Mouse (Mus musculus) brain, embryonic 14.5 days (tissue): ENCODE measurements around the gene Npc2. TPM values are rescaled to one million over a fixed set of nuclear protein-coding genes. Genes with fewer than 3 reads are reported as not detected.

Source experiments
- DNase-seq: peaks from one replicate; pipeline ENCODE4 v3.0.0-alpha.2; 2011; ENCODE audit warnings: low read depth
- CTCF ChIP-seq: fragments of 200-500 bp; IDR thresholded peaks from 2 replicates; pipeline ENCODE4 v1.5.1; 2012; ENCODE audit warnings: inconsistent platforms, mild to moderate bottlenecking, moderate library complexity, borderline replicate concordance; ENCODE audit not compliant: insufficient read depth, insufficient read length; ENCODE audit errors: extremely low read depth
- POLR2A ChIP-seq: fragments of 200-500 bp; IDR thresholded peaks from 2 replicates; pipeline ENCODE4 v1.6.1; 2012; ENCODE audit warnings: mild to moderate bottlenecking, inconsistent platforms, borderline replicate concordance; ENCODE audit not compliant: poor library complexity, insufficient read depth, insufficient read length, severe bottlenecking; ENCODE audit errors: extremely low read depth
- polyA plus RNA-seq: library from polyadenylated mRNA; depleted of rRNA; stranded (reverse); fragments of >200 nt; gene quantifications from 2 replicates; pipeline ENCODE4 v1.2.3, GENCODE M21; 2012

Npc2 gene
- polyA plus RNA-seq, 1 experiment: 64.0 TPM

DNA sequence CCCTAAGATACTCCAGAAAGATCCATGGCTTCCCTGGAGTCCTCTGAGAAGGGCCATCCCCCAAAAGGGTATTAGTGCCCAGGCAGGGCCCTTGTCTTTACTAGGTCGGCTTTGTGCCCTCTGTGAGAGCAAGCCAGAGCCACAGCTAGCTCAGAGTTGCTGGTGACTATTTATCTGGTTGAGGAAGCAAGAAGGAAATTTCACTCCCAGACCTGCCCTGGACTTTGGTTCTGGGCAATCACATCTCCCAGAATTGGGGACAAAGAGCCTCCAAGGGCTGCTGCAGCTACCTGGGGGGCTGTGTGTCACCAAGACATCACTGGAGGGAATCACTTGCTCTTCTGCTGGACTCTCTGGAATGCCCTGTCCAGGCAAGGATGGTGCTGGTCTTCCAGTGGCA lies 33.1 kb upstream of the Npc2 start:
- TF ChIP-seq CTCF: no peak
- no peak for TF ChIP-seq POLR2A
- DNase-seq: no peak

DNA sequence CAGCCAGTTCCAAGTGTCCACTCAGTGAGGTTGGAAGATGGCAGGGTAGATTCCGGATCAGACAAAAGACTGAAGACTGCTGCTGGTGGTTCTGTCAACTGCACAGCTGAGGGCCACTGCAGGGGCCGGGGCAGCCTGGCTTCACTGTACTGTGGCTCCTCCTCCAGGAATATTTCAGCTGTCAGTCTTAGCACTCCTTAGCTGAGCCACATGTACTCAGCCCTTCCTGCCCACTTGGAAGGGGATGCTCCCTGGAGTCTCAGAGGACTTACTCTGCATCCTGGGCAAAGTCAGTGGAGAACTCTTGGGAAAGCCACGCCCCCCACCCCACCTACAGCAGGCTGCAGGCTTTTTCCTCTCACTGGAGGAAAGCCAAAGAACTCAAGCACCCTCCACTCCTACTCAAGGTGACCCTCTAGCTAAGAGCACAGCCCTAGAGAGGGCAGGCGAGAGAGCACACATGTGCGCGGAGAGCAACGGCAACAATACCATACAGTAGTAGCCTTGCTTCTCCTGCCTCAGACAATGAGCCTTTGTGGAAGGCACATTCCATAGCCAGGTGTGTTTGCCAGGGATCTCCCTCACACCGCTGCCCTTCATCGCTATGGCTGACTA lies 32.4 kb upstream of the Npc2 start:
- TF ChIP-seq CTCF (no peak), POLR2A (no peak)

GRCm38 (mm10) chr12:84802625-84803024 lies 29.7 kb upstream of the Npc2 start:
- no peak for DNase-seq
- no peak for TF ChIP-seq POLR2A
- TF ChIP-seq CTCF: no peak

More for the DNA sequence above, 32.4 kb upstream of the Npc2 start:
- DNase-seq: no peak

DNA sequence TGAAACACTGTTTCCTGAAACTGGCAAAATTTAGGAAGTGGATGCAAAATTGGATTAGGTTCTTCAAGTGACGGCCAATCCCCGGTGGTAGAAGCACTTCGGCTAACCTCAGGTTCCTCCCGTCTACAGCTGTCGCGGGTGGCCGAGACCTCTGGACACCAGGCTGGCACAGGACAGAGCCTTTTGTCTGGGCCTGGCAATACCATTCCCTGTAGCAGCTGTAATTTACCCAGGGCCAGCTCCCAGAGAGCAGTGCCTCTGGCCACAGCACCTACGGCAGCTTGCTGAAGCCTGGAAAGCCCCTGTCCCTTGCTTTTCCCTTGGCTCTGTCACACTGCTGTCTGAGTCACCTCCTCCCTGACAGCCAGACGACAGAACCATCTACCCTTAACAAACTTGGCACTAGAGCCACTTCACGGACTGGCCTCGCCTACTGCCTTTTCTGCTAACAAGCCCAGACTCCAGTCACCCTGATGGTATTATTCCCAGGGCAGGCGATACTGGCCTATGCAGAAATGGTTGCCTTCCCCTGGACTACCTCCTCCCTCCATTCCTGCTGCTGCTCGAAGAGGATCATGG lies 28.7 kb upstream of the Npc2 start:
- no peak for DNase-seq
- no peak for TF ChIP-seq CTCF
- TF ChIP-seq POLR2A: no peak

DNA sequence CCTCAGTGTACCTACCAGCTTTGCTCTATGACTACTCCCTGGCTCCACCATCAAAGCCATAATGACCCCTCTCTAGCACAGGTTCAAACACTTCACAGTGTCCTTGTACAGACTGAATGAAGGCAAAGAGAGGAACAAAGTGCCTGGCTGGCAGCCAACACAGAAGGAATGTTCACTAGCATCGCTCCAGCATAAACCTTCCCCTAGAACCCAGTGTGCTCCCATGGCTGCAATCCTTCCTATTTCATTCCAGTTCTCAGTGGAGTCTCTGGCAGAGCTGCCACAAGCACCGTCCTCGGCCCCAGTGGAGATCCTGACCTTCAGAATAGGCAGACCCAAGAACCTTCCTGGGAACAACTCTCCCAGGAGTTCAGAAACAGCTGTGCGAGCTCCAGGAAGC lies 27.5 kb upstream of the Npc2 start:
- DNase-seq: peak; percentile 28
- no peak for TF ChIP-seq CTCF
- no peak for TF ChIP-seq POLR2A

DNA sequence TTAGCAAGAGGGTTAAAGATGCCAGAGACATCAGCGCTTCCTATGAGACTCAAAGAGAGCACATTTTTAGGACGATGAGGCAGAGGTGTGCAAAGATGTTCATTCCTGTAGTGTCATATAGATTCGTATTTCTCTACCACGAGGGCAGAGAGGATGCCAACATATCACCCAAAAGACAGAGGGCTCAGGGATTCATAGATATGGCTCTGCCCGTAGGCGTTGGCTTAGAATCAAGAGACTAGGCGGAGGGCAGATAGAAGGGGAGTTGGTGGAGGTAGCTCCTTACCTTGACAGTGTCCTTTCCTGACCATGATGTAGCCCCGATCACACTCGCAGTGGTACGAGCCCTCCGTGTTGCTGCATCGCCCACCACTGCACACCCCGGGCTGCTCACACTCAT lies 26.1 kb upstream of the Npc2 start:
- no peak for DNase-seq
- TF ChIP-seq CTCF (no peak), POLR2A (no peak)

GRCm38 (mm10) chr12:84794647-84795046 lies 21.7 kb upstream of the Npc2 start:
- TF ChIP-seq POLR2A (no peak), CTCF (no peak)

GRCm38 (mm10) chr12:84792629-84793028 lies 19.7 kb upstream of the Npc2 start:
- TF ChIP-seq CTCF (no peak), POLR2A (no peak)
- DNase-seq: no peak

More at GRCm38 (mm10) chr12:84794647-84795046, 21.7 kb upstream of the Npc2 start:
- DNase-seq: no peak

DNA sequence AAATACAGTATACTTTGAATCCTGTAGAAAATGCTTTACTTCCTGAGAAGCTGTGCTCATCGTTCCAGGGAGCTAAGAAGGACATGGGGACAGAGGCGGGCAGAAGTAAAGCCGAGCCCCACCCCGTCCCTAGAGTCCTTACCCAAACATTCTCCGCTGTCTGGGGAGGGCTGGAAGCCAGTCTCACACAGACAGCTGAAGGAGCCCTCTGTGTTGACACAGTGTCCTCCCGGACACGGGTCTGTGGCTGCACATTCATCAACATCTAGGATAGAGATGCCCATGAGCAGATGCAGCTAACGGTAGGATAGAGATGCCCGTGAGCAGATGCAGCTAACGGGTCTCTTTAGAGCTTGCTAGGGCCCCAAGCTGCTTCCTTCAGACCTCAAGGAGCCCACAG lies 17.9 kb upstream of the Npc2 start:
- no peak for TF ChIP-seq CTCF
- DNase-seq: no peak

- DNase-seq: no peak
- TF ChIP-seq POLR2A: no peak
- no peak for TF ChIP-seq CTCF
These were observed 13.1 kb upstream of the Npc2 start for GRCm38 (mm10) chr12:84786091-84786490.

- TF ChIP-seq CTCF (peak; percentile 92), POLR2A (no peak)
- peak; percentile 90 for DNase-seq
These were observed 11.8 kb upstream of the Npc2 start for GRCm38 (mm10) chr12:84784604-84785381.
